Mouse (Mus musculus) spleen, adult 2 months (tissue): ENCODE data around the gene Calml4.

Source experiments
- CTCF ChIP-seq: fragments of 200-500 bp; IDR thresholded peaks from 2 replicates; pipeline ENCODE4 v1.5.1; 2011; ENCODE audit warnings: mild to moderate bottlenecking, inconsistent platforms; ENCODE audit not compliant: insufficient read depth, insufficient read length, insufficient replicate concordance; ENCODE audit errors: extremely low read depth
- POLR2A ChIP-seq: fragments of 200-500 bp; IDR thresholded peaks from 2 replicates; pipeline ENCODE4 v1.6.1; 2011; ENCODE audit warnings: low read depth, low read length, inconsistent platforms

DNA sequence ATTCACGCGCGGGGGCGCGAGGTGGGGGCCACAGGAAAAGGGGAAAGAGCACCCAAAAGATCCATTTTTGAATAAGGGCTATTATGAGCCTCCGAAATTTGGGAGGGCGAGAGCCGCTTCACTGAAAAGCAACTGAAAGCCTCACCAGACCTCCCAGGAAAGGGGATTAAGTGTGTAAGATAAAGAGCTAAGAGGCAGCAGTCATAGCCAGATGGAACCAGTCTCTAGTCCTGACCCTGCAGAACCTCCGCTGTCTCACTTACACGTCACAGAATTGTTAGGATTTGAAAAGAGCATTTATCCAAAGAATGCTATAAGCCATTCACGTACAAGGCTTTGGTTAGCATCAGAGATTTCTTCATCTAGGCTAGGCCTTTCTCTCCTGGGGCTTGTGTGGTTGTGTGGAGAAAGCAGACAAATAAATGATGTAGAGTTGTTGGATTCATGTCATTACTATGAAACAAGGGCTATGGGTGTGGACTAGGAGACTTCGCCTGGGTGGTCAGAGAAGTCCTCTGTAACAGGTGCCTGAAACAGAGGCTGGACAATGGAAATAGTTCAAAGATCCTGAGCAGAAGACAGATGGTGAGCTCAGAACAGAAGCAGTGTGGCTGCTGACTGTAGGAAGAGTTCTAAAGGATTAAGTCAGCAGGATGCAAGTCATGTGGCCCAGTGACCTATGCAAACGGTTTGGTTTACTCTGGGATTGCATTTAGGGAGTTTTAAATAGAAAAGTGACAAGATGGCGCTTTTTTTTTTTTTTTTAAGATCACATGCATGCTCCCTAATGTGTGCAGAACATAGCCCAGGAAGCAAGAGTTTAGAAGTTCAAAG, 45.4 kb upstream of the Calml4 start:
- TF ChIP-seq CTCF (no peak), POLR2A (no peak)
